Mouse (Mus musculus): Measurements from ENCODE around the gene Prss38. TPM values are rescaled to one million over a fixed set of nuclear protein-coding genes. Genes with fewer than 3 reads are reported as not detected.

Prss38 gene
- polyA plus RNA-seq, 1 experiment from 2014 or later: not detected

DNA sequence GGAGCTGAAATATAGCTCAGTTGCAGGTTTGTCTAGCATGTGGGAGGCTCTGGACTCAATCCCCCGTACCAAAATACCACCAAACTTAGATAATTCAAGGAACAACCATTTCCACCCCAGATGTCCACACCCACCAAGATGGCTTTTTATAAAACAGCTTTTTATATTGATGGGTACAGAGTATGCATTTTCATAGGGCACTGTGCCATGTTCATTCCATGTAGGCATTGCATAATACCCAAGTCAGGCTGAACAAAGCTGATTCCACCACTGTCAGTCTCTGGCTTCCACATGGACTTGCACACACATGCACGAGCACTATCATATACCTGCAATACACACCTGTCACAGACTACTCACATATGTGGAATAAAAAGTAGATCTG is 36.7 kb downstream of the Prss38 start:
- no peaks in the 10 kb centered on the region for H3K27me3 ChIP-seq
- no peak for ATAC-seq (ENCODE audit: insufficient read depth)
- H3K27ac ChIP-seq (replicated peaks): no peak overlapping the region
- 54% methylated on average over 2 of the region's 2 CpGs for WGBS (ENCODE audit: insufficient replicate concordance)
- no peaks in the 10 kb centered on the region for H3K36me3 ChIP-seq (replicated peaks)
- no peaks in the 10 kb centered on the region for H3K4me1 ChIP-seq (replicated peaks)
- H3K9me3 ChIP-seq (replicated peaks): no peaks in the 10 kb centered on the region
- H3K4me2 ChIP-seq: no peak overlapping the region
- H3K9ac ChIP-seq: no peak overlapping the region
- H3K4me3 ChIP-seq (replicated peaks): no peak overlapping the region

DNA sequence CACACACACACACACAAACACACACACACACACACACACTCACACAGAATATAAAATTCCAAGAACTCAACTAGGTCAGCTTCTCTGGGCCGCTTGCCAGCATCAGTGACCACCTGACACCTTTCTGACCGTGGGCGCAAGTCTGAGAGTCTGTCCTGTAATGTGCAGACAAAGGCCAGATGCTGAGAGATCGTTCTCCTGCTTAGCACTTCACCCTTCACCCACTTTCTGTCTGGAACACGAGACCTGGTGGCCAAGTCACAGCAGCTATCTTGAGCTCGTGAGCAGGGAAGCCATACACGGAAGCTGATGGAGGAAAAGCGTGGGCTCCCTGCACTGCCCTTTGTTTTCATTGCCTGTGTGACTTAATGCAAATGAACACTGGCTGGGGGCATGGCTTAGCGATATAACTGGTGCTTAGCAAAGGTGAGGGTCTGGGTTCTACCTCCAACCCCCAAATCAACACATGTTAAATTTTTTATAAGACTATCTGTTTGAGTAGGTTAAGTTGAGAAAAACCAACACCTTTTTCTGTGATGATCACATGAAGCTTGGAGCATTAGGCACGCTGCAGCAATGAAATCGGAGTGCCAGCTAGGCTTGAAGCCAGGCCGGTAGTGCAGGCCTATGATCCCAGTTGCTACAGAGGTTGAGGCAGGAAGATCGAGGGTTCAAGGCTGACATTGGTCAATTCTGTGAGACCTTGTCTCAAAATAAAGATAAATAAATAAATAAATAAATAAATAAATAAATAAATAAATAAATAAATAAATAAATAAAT is 37.3 kb downstream of the Prss38 start:
- no peaks in the 10 kb centered on the region for H3K9me3 ChIP-seq (replicated peaks)
- no peaks in the 10 kb centered on the region for H3K27me3 ChIP-seq
- no peak overlapping the region for H3K4me2 ChIP-seq
- H3K9ac ChIP-seq: no peak overlapping the region
- H3K4me1 ChIP-seq (replicated peaks): no peaks in the 10 kb centered on the region
- H3K27ac ChIP-seq (replicated peaks): no peak overlapping the region
- WGBS (ENCODE audit: insufficient replicate concordance): 62% methylated on average over 13 of the region's 13 CpGs
- no peak for ATAC-seq (ENCODE audit: insufficient read depth)
- no peaks in the 10 kb centered on the region for H3K36me3 ChIP-seq (replicated peaks)
- H3K4me3 ChIP-seq (replicated peaks): no peak overlapping the region

DNA sequence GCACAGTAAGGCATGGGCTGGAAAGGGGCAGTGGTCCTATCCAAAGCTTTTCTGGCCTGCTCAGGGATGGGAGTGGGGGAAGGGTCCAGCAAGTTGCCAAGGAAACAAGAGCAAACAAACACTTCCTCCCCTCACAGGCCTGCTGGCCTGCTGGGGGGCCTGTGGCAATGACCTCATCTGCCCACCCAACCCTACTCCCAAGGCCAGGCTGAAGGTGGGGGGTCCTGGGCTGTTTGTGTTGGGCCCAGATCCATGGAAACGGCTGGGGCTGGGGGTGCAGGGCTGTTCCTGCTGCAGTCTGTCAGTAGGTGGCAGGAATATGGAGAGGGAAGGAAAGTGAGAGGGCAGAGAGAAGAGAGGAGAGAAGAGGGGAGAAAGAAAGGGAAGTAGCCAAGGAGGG is 39.1 kb downstream of the Prss38 start:
- Histone ChIP-seq H3K9me3 (replicated peaks) (no peaks in the 10 kb centered on the region), H3K4me3 (replicated peaks) (no peak overlapping the region), H3K4me1 (replicated peaks) (no peaks in the 10 kb centered on the region), H3K27me3 (no peaks in the 10 kb centered on the region), H3K4me2 (no peak overlapping the region), H3K36me3 (replicated peaks) (no peaks in the 10 kb centered on the region), H3K27ac (replicated peaks) (no peak overlapping the region), H3K9ac (no peak overlapping the region)
- 11% methylated on average over 1 of the region's 1 CpGs for WGBS (ENCODE audit: insufficient replicate concordance)
- ATAC-seq (ENCODE audit: insufficient read depth): no peak

DNA sequence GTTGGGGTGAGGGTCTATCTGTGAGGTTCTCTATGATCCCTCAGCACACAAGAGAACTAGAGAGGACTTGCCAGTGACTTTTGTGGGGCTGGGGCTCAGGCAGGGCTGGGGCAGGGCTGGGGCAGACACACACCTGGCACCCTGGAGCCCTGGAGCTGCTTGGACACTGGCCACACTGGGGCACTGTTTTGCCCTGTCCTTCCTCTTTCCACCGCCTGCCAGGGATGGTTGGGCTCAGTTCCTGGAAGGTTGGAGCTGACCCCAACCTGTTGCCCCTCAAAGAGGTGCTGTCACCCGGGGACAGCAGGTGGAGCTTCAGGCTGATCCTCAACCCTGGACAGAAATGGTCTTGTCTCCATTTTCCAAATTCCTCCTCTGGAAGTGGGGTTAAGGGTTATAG is 39.5 kb downstream of the Prss38 start:
- Histone ChIP-seq H3K4me3 (replicated peaks) (no peak overlapping the region), H3K36me3 (replicated peaks) (no peaks in the 10 kb centered on the region)

DNA sequence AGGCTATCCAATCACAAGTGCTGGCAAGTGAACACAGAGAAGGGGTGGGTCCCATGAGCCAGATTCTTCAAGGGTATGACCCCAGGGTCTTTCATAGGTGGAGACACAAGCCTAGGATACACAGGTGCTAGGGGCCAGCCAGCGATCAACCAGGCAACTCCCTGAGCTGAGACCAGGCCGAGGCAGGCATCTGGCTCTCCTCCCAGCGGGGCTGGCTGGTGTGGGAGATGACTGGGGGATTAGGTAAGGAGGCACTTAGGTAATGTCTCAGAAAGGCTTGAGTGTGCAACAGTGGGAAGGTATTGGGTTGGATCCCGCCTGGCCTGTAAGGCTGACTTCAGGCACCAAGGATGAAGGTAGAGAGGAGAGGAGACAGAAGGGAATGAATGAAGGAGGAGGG is 40.3 kb downstream of the Prss38 start:
- Histone ChIP-seq H3K4me1 (replicated peaks) (no peaks in the 10 kb centered on the region), H3K36me3 (replicated peaks) (no peaks in the 10 kb centered on the region), H3K27me3 (no peaks in the 10 kb centered on the region; the same call in 1 of the 2 replicates), H3K9me3 (replicated peaks) (no peaks in the 10 kb centered on the region), H3K4me2 (no peak overlapping the region), H3K27ac (replicated peaks) (no peak overlapping the region), H3K4me3 (replicated peaks) (no peak overlapping the region), H3K9ac (no peak overlapping the region)
- WGBS (ENCODE audit: insufficient replicate concordance): 60% methylated on average over 4 of the region's 4 CpGs
- no peak for ATAC-seq (ENCODE audit: insufficient read depth)

More for the DNA sequence above, 39.5 kb downstream of the Prss38 start:
- no peaks in the 10 kb centered on the region; the same call in 1 of the 2 replicates for H3K27me3 ChIP-seq
- ATAC-seq (ENCODE audit: insufficient read depth): no peak
- H3K9ac ChIP-seq: no peak overlapping the region
- H3K4me1 ChIP-seq (replicated peaks): no peaks in the 10 kb centered on the region
- no peaks in the 10 kb centered on the region for H3K9me3 ChIP-seq (replicated peaks)
- H3K4me2 ChIP-seq: no peak overlapping the region
- H3K27ac ChIP-seq (replicated peaks): no peak overlapping the region
- 26% methylated on average over 2 of the region's 2 CpGs for WGBS (ENCODE audit: insufficient replicate concordance)

DNA sequence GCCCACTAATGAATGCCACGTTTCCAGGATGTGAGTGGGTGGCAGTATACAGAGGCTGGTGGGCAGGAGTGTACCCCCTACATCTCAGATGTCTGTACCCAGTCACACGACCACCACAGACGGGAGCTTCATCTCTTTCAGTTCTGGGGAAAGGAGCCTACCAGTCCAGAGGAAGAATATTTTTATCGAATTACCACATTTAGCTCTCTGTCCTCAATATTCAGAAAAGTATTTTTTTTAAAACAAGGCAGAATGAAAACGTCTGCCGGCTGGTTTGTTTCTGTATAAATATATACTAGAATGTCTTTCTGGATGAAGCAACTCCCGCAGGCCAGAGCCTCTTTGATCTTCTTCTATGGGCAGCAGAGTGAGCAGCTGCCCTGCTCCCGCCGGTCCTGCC is 42.5 kb downstream of the Prss38 start:
- H3K4me3 ChIP-seq (replicated peaks): no peak overlapping the region
- 51% methylated on average over 9 of the region's 9 CpGs for WGBS (ENCODE audit: insufficient replicate concordance)
- H3K9me3 ChIP-seq (replicated peaks): no peaks in the 10 kb centered on the region
- ATAC-seq (ENCODE audit: insufficient read depth): no peak
- H3K4me2 ChIP-seq: no peak overlapping the region
- no peaks in the 10 kb centered on the region for H3K36me3 ChIP-seq (replicated peaks)
- H3K9ac ChIP-seq: no peak overlapping the region
- H3K27me3 ChIP-seq: no peaks in the 10 kb centered on the region; the same call in 1 of the 2 replicates
- H3K4me1 ChIP-seq (replicated peaks): no peaks in the 10 kb centered on the region
- H3K27ac ChIP-seq (replicated peaks): no peak overlapping the region

DNA sequence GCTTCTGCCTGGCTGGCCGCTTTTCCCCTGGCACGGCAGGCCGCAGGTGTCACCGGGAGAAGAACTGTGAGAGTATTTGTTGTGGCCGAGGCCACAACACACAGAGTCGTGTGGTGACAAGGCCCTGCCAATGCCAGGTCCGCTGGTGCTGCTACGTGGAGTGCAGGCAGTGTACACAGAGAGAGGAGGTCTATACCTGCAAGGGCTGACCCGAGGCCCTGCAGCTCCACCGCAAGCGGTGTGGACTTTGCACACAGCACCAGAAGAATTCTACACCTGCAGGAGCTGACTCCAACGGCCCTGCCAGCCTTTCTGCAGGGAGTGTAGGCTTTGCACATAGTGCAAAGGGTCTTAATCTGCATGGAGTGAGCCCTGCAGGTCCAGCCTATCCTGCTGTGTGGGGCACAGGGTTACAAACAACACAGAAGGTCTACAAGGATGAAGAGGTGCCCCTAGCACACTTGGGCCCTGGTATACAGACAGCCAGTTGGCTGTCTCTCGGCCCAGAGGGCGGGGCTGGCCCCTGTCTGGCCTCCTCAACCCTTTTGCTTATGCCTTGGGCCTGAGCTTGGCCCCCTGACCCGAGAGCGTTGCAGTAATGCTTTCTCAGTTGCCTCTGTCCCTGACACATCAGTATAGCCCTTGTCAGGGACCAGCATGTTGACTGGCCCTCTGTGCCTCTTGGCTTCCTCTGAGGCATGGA is 44.1 kb downstream of the Prss38 start:
- no peak for ATAC-seq (ENCODE audit: insufficient read depth)
- Histone ChIP-seq H3K9me3 (replicated peaks) (no peaks in the 10 kb centered on the region), H3K4me3 (replicated peaks) (no peak overlapping the region), H3K4me2 (no peak overlapping the region), H3K27ac (replicated peaks) (no peak overlapping the region), H3K9ac (no peak overlapping the region), H3K27me3 (no peaks in the 10 kb centered on the region; the same call in 1 of the 2 replicates), H3K4me1 (replicated peaks) (no peaks in the 10 kb centered on the region), H3K36me3 (replicated peaks) (no peaks in the 10 kb centered on the region)
- 58% methylated on average over 16 of the region's 16 CpGs for WGBS (ENCODE audit: insufficient replicate concordance)

DNA sequence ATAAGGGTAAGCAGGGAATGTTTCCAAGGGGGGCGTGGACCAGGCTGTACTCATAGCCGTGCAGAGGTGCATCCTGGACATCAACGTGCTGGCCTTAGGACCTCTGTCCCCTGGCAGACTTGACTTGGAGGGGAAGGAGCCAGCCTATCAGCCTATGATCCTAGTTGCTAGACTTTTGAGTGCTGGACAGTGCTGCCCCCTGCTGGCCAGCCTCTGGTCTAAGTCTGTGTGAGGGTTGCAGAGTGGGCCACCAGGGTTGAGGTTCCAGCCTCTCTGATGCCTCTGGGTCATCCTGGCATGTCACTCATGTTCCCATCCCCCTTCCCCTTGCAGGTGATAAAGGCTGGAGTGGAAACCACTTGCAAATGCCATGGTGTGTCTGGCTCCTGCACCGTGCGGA is 44.9 kb downstream of the Prss38 start:
- Histone ChIP-seq H3K4me2 (no peak overlapping the region), H3K9ac (no peak overlapping the region), H3K4me3 (replicated peaks) (no peak overlapping the region), H3K27ac (replicated peaks) (no peak overlapping the region), H3K9me3 (replicated peaks) (no peaks in the 10 kb centered on the region), H3K36me3 (replicated peaks) (no peaks in the 10 kb centered on the region), H3K4me1 (replicated peaks) (no peaks in the 10 kb centered on the region), H3K27me3 (no peaks in the 10 kb centered on the region; the same call in 1 of the 2 replicates)
- no peak for ATAC-seq (ENCODE audit: insufficient read depth)
- 36% methylated on average over 5 of the region's 5 CpGs for WGBS (ENCODE audit: insufficient replicate concordance)

DNA sequence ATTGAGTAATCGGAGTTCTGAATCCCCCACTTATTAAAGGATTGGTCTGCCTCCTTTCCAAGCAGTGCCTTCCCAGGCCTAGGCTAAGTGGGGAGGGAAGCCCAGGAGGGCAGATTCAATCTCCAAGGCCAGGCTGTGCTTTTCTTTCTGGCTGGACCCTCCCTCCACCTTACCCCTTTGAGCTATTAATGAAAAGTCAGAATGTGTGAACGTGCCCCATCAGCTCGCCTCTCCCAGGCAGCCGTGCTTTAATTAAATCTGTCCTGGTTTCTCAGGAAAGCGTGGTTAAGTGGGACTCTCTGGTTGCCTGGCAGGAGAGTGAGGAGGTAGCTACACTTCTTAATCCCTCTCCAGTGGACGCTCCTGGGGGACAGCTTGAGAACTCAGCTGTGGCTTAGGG is 45.8 kb downstream of the Prss38 start:
- Histone ChIP-seq H3K27me3 (no peaks in the 10 kb centered on the region; the same call in 1 of the 2 replicates), H3K4me2 (no peak overlapping the region), H3K4me3 (replicated peaks) (no peak overlapping the region), H3K4me1 (replicated peaks) (no peaks in the 10 kb centered on the region), H3K9me3 (replicated peaks) (no peaks in the 10 kb centered on the region), H3K27ac (replicated peaks) (no peak overlapping the region), H3K9ac (no peak overlapping the region), H3K36me3 (replicated peaks) (no peaks in the 10 kb centered on the region)
- 47% methylated on average over 6 of the region's 6 CpGs for WGBS (ENCODE audit: insufficient replicate concordance)
- no peak for ATAC-seq (ENCODE audit: insufficient read depth)

DNA sequence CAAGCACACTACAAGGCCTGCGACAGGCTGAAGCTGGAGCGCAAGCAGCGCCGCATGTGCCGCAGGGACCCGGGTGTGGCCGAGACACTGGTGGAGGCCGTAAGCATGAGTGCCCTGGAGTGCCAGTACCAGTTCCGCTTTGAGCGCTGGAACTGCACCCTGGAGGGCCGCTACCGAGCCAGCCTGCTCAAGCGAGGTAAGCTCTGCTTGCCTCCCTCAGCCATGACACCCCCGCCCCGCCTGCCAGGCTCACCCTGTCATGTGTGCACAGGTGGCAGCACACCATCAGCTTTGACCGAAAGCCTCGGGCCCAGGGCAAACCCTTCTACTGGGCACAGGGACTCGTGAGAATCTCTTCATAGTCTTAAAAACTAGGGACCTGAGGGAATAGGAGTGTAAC is 47.8 kb downstream of the Prss38 start:
- 76% methylated on average over 18 of the region's 18 CpGs for WGBS (ENCODE audit: insufficient replicate concordance)
- no peak overlapping the region for H3K9ac ChIP-seq
- no peaks in the 10 kb centered on the region for H3K4me1 ChIP-seq (replicated peaks)

DNA sequence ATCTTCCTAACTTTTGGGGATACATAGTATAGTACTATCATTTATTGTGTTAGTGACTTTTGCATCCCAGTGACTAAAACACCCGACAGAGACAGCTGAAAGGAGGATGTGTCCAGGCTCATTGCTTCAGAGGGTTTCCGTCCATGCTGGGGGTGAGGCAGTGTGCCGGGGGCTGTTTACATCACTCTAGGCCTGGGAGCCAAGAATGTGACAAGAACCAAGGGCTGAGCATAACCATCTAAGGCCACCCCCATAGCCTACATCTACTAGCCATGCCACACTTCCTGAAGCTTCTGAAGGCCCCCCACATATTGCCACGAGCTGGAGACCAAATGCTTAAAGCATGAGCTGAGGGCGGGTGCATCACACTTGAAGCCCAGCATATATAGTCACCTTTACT is 50.7 kb downstream of the Prss38 start:
- ATAC-seq (ENCODE audit: insufficient read depth): no peak

More for the DNA sequence above, 47.8 kb downstream of the Prss38 start:
- no peaks in the 10 kb centered on the region; the same call in 1 of the 2 replicates for H3K27me3 ChIP-seq
- H3K9me3 ChIP-seq (replicated peaks): no peaks in the 10 kb centered on the region
- no peak overlapping the region for H3K4me3 ChIP-seq (replicated peaks)
- H3K27ac ChIP-seq (replicated peaks): no peak overlapping the region
- no peak for ATAC-seq (ENCODE audit: insufficient read depth)
- no peak overlapping the region for H3K4me2 ChIP-seq
- no peaks in the 10 kb centered on the region for H3K36me3 ChIP-seq (replicated peaks)

More for the DNA sequence above, 50.7 kb downstream of the Prss38 start:
- Histone ChIP-seq H3K4me3 (replicated peaks) (no peak overlapping the region), H3K4me2 (no peak overlapping the region), H3K4me1 (replicated peaks) (no peaks in the 10 kb centered on the region), H3K9me3 (replicated peaks) (no peaks in the 10 kb centered on the region), H3K27me3 (no peaks in the 10 kb centered on the region), H3K27ac (replicated peaks) (no peak overlapping the region), H3K9ac (no peak overlapping the region), H3K36me3 (replicated peaks) (no peaks in the 10 kb centered on the region)
- WGBS (ENCODE audit: insufficient replicate concordance): 60% methylated on average over 5 of the region's 5 CpGs

All from liver, embryonic 15.5 days (tissue).